Mouse (Mus musculus): ENCODE data around the gene Cd59b. TPM values are rescaled to one million over a fixed set of nuclear protein-coding genes. Genes with fewer than 3 reads are reported as not detected.

The Cd59b gene
- 2.6 and 3.0 TPM in 2 replicates for polyA plus RNA-seq (2015; fragmentation: Nextera tagmentation; extraction: Ambion mirVana)

- 11% methylated on average over 13 of the region's 13 CpGs for WGBS
- Histone ChIP-seq H3K27me3 (replicated peaks; ENCODE audit: control insufficient read depth, insufficient read depth, low read length) (no peaks in the 10 kb centered on the region), H3K9me3 (ENCODE audit: control insufficient read depth, low read length) (no peaks in the 10 kb centered on the region), H3K4me3 (ENCODE audit: low read length) (peak within 1 kb of the TSS; percentile 42), H3K27ac (ENCODE audit: low read depth, low read length) (0 out of 2 replicates have a peak within 1 kb of the TSS, but pooled peaks have one; percentile 29), H3K9ac (ENCODE audit: low read depth, low read length) (peak within 1 kb of the TSS; percentile 59), H3K36me3 (ENCODE audit: control insufficient read depth, insufficient read depth, low read length) (no peaks in the 10 kb centered on the region), H3K4me1 (ENCODE audit: control insufficient read depth, insufficient read depth, low read depth, low read length) (peaks cover 3% of the 10 kb centered on the region; the same call in 1 of the 2 replicates), H3K4me2 (ENCODE audit: low read length) (peak within 1 kb of the TSS; percentile 68)
- ATAC-seq = peak; percentile 91
Measured at GRCm38 (mm10) chr2:104069704-104070185, at the start of gene Cd59b. Cd59b (plus strand) TSS chr2:104069849.

GRCm38 (mm10) chr2:104023096-104023495, 46.6 kb upstream of the Cd59b start:
- H3K4me3 ChIP-seq (ENCODE audit: low read length) = no peak overlapping the region
- ATAC-seq = no peak
- 91% methylated on average over 7 of the region's 7 CpGs for WGBS
- H3K9me3 ChIP-seq (ENCODE audit: control insufficient read depth, low read length) = no peaks in the 10 kb centered on the region
- H3K27me3 ChIP-seq (replicated peaks; ENCODE audit: control insufficient read depth, insufficient read depth, low read length) = no peaks in the 10 kb centered on the region
- no peaks in the 10 kb centered on the region for H3K36me3 ChIP-seq (ENCODE audit: control insufficient read depth, insufficient read depth, low read length)
- H3K4me2 ChIP-seq (ENCODE audit: low read length) = no peak overlapping the region
- no peaks in the 10 kb centered on the region; the same call in 1 of the 2 replicates for H3K4me1 ChIP-seq (ENCODE audit: control insufficient read depth, insufficient read depth, low read depth, low read length)
- no peak overlapping the region for H3K27ac ChIP-seq (ENCODE audit: low read depth, low read length)
- H3K9ac ChIP-seq (ENCODE audit: low read depth, low read length) = no peak overlapping the region

DNA sequence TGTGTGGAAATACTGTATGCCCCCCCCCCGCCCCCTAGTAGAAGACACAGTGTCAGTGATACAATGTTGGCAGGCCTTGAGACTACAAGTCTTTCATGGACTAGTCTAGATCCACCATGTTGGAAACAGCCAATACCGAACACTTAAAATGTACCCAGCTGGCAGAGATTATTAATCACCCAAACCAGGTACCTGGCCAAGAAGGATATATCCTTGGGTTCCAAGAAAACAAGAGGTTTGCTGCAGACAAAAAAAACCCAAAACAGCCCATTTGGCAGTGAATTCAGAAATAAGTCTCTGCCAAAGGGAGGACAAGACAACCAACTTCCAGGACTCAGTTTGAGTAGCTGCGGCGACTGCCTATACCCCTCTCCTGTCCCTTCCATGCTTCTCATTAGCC, 45.0 kb upstream of the Cd59b start:
- Histone ChIP-seq H3K36me3 (ENCODE audit: control insufficient read depth, insufficient read depth, low read length) (no peaks in the 10 kb centered on the region), H3K4me1 (ENCODE audit: control insufficient read depth, insufficient read depth, low read depth, low read length) (peaks cover 9% of the 10 kb centered on the region), H3K27ac (ENCODE audit: low read depth, low read length) (no peak overlapping the region), H3K4me3 (ENCODE audit: low read length) (no peak overlapping the region), H3K4me2 (ENCODE audit: low read length) (no peak overlapping the region), H3K9me3 (ENCODE audit: control insufficient read depth, low read length) (no peaks in the 10 kb centered on the region), H3K27me3 (replicated peaks; ENCODE audit: control insufficient read depth, insufficient read depth, low read length) (no peaks in the 10 kb centered on the region), H3K9ac (ENCODE audit: low read depth, low read length) (no peak overlapping the region)
- 87% methylated on average over 4 of the region's 4 CpGs for WGBS
- no peak for ATAC-seq

DNA sequence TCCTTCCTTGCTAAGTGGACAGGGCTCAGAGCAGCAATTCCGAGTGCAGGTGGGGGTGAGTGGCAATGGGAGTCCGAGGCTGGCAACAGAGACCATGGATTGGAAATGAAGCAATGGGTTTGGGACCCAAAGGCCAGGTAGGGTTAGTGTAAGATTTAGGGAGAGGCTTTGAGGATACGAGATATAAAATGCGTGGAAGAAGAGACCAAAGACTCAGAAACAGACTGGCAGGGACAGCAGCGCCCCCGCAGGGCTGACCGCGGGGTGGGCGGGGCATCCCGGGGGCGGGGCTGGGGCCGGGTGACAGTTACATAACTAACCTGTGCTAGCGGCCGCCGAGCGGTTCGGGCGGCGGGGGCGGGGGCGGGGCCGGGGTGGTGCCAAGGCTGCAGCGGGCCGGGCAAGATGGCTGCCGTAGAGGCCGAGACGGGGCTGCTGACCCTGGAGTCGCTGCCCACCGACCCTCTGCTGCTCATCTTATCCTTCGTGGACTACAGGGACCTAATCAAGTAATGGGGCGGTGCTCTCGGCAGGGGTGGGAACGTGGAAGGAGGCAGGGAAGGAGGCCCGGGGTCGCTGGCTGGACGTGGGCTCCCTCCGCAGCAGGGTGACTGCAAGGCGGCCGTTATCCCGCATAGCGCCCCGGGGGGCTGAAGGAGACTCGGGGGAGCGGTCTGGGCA, 42.1 kb upstream of the Cd59b start, which contains the start of gene Fbxo3:
TSS of gene Fbxo3 (plus strand) at position 264 of the 681 bp plus-strand sequence.
- H3K4me2 ChIP-seq (ENCODE audit: low read length) = peak within 1 kb of the TSS; percentile 63
- peak within 1 kb of the TSS; percentile 95 for H3K4me3 ChIP-seq (ENCODE audit: low read length)
- ATAC-seq = peak; percentile 97
- peak within 1 kb of the TSS; percentile 97 for H3K9ac ChIP-seq (ENCODE audit: low read depth, low read length)
- H3K27me3 ChIP-seq (replicated peaks; ENCODE audit: control insufficient read depth, insufficient read depth, low read length) = no peaks in the 10 kb centered on the region
- H3K36me3 ChIP-seq (ENCODE audit: control insufficient read depth, insufficient read depth, low read length) = no peaks in the 10 kb centered on the region; the same call in 1 of the 2 replicates
- WGBS = 1% methylated on average over 40 of the region's 44 CpGs
- peaks cover 12% of the 10 kb centered on the region for H3K4me1 ChIP-seq (ENCODE audit: control insufficient read depth, insufficient read depth, low read depth, low read length)
- H3K9me3 ChIP-seq (ENCODE audit: control insufficient read depth, low read length) = no peaks in the 10 kb centered on the region
- peak within 1 kb of the TSS; percentile 83 for H3K27ac ChIP-seq (ENCODE audit: low read depth, low read length)

DNA sequence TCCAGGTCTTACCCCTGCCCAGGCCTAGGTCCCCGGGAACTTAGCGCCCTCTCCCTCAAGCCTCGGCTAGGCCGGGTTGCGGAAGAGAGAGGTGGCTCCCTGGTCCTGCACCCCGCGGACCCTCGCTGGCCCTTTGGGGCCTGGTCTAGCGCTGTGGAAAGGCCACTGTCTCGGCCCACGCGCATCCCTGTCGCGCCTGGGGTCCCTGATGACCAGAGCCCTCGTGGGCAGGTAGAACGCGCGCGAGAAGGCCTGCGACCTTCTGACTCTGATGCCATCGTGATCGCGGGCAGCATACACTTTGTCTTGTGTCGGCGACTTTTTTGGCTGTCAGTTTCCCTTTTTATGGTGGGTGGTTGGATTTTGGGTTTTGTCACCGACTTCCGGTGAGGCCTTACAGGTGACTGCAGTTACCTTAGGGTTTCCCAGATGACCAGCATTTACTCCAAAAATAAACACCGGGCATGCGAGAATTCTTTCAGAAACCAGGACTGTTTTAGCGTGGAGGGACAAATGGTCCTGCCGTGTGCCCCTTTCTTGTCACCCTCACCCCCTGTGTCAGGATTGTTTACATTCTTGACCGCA, 41.4 kb upstream of the Cd59b start, which contains the start of gene 4931422A03Rik:
TSS of gene 4931422A03Rik (minus strand) at position 223 of the 585 bp plus-strand sequence.
- peak within 1 kb of the TSS; percentile 63 for H3K4me2 ChIP-seq (ENCODE audit: low read length)
- peaks cover 12% of the 10 kb centered on the region for H3K4me1 ChIP-seq (ENCODE audit: control insufficient read depth, insufficient read depth, low read depth, low read length)
- no peaks in the 10 kb centered on the region for H3K27me3 ChIP-seq (replicated peaks; ENCODE audit: control insufficient read depth, insufficient read depth, low read length)
- no peak for ATAC-seq
- no peaks in the 10 kb centered on the region; the same call in none of the 2 replicates for H3K36me3 ChIP-seq (ENCODE audit: control insufficient read depth, insufficient read depth, low read length)
- H3K27ac ChIP-seq (ENCODE audit: low read depth, low read length) = peak within 1 kb of the TSS; percentile 83
- peak within 1 kb of the TSS; percentile 95 for H3K4me3 ChIP-seq (ENCODE audit: low read length)
- H3K9me3 ChIP-seq (ENCODE audit: control insufficient read depth, low read length) = no peaks in the 10 kb centered on the region
- 2% methylated on average over 31 of the region's 32 CpGs for WGBS
- H3K9ac ChIP-seq (ENCODE audit: low read depth, low read length) = peak within 1 kb of the TSS; percentile 97

DNA sequence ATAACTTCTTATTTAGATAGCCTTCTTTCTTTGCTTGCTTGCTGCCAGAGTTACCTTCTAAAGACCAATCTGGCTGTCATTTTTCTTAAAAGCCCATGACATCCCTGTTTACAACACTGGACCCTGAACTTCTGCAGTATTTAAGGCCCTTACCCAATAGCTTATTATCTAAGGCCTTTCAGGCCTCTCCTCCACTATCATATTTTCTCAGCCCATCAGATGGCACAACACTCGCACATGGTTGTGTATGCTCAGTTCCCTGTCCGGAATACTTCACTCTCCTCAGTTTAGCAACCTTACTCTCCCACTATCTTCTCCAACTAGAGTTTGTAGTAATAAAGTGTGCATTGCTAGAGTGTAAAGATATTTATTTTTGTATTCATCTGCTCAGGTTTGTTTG, 40.6 kb upstream of the Cd59b start:
- Histone ChIP-seq H3K9ac (ENCODE audit: low read depth, low read length) (no peak overlapping the region), H3K4me3 (ENCODE audit: low read length) (peak overlapping the region; percentile 95), H3K36me3 (ENCODE audit: control insufficient read depth, insufficient read depth, low read length) (peaks cover 5% of the 10 kb centered on the region), H3K27me3 (replicated peaks; ENCODE audit: control insufficient read depth, insufficient read depth, low read length) (no peaks in the 10 kb centered on the region), H3K9me3 (ENCODE audit: control insufficient read depth, low read length) (no peaks in the 10 kb centered on the region), H3K4me2 (ENCODE audit: low read length) (peak overlapping the region; percentile 63), H3K27ac (ENCODE audit: low read depth, low read length) (no peak overlapping the region), H3K4me1 (ENCODE audit: control insufficient read depth, insufficient read depth, low read depth, low read length) (peaks cover 12% of the 10 kb centered on the region)
- ATAC-seq = no peak
- 83% methylated on average over 2 of the region's 2 CpGs for WGBS

DNA sequence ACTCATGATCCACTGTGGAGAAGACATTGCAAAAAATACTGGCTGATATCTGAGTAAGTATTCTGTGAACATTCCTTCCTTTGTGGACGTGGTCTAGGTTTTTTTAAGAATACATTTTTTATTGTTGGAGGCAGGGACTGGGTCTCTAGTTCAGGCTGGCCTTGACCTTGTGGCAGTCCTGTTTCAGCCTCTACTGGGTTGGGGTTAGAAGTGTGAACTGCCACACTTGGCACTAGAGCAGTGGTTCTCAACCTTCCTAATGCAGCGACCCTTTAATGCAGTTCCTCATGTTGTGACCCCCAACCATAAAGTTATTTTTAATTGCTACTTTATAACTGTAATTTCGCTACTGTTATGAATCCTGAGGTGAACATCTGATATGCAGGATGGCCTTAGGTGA, 39.3 kb upstream of the Cd59b start:
- Histone ChIP-seq H3K36me3 (ENCODE audit: control insufficient read depth, insufficient read depth, low read length) (peaks cover 8% of the 10 kb centered on the region), H3K4me1 (ENCODE audit: control insufficient read depth, insufficient read depth, low read depth, low read length) (peaks cover 12% of the 10 kb centered on the region), H3K27ac (ENCODE audit: low read depth, low read length) (no peak overlapping the region), H3K9me3 (ENCODE audit: control insufficient read depth, low read length) (no peaks in the 10 kb centered on the region), H3K4me2 (ENCODE audit: low read length) (no peak overlapping the region), H3K27me3 (replicated peaks; ENCODE audit: control insufficient read depth, insufficient read depth, low read length) (no peaks in the 10 kb centered on the region), H3K9ac (ENCODE audit: low read depth, low read length) (no peak overlapping the region), H3K4me3 (ENCODE audit: low read length) (no peak overlapping the region)
- WGBS = 89% methylated on average over 3 of the region's 3 CpGs
- ATAC-seq = no peak

DNA sequence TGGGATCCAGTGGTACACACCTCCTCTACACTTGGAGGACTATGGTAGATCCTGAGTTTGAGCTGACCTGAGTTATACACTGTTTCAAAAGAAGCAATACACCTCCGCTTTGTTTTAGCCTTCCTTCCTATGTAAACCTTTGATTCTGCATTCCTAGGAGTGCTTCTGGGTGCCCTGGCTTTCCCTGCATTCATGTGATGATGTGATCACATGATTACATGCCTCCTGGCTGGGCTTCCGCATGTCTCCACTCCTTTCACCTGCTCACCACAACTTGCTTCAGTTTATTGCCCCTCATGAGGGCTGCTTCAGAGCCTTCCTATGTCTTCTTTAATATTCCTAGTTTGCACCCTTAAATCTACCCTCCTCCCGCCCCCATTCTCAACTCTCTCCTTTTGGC, 37.6 kb upstream of the Cd59b start:
- Histone ChIP-seq H3K27me3 (replicated peaks; ENCODE audit: control insufficient read depth, insufficient read depth, low read length) (no peaks in the 10 kb centered on the region), H3K4me2 (ENCODE audit: low read length) (no peak overlapping the region), H3K27ac (ENCODE audit: low read depth, low read length) (no peak overlapping the region), H3K36me3 (ENCODE audit: control insufficient read depth, insufficient read depth, low read length) (peaks cover 12% of the 10 kb centered on the region), H3K9me3 (ENCODE audit: control insufficient read depth, low read length) (no peaks in the 10 kb centered on the region), H3K4me3 (ENCODE audit: low read length) (no peak overlapping the region), H3K4me1 (ENCODE audit: control insufficient read depth, insufficient read depth, low read depth, low read length) (peaks cover 12% of the 10 kb centered on the region), H3K9ac (ENCODE audit: low read depth, low read length) (no peak overlapping the region)
- WGBS = 86% methylated on average over 3 of the region's 3 CpGs
- ATAC-seq = no peak

GRCm38 (mm10) chr2:104034832-104035472, 34.7 kb upstream of the Cd59b start:
- ATAC-seq = peak; percentile 66
- H3K27ac ChIP-seq (ENCODE audit: low read depth, low read length) = no peak overlapping the region
- WGBS = 35% methylated on average over 3 of the region's 3 CpGs

More at GRCm38 (mm10) chr2:104034832-104035472, 34.7 kb upstream of the Cd59b start:
- Histone ChIP-seq H3K27me3 (replicated peaks; ENCODE audit: control insufficient read depth, insufficient read depth, low read length) (no peaks in the 10 kb centered on the region), H3K4me1 (ENCODE audit: control insufficient read depth, insufficient read depth, low read depth, low read length) (no peaks in the 10 kb centered on the region; the same call in 1 of the 2 replicates), H3K4me3 (ENCODE audit: low read length) (no peak overlapping the region), H3K9me3 (ENCODE audit: control insufficient read depth, low read length) (no peaks in the 10 kb centered on the region), H3K36me3 (ENCODE audit: control insufficient read depth, insufficient read depth, low read length) (peaks cover 12% of the 10 kb centered on the region), H3K4me2 (ENCODE audit: low read length) (no peak overlapping the region), H3K9ac (ENCODE audit: low read depth, low read length) (no peak overlapping the region)

Data from hindbrain, embryonic 16.5 days (tissue).